8 mouse cellular contexts compared by ENCODE assay signal in the genomic region with DNA sequence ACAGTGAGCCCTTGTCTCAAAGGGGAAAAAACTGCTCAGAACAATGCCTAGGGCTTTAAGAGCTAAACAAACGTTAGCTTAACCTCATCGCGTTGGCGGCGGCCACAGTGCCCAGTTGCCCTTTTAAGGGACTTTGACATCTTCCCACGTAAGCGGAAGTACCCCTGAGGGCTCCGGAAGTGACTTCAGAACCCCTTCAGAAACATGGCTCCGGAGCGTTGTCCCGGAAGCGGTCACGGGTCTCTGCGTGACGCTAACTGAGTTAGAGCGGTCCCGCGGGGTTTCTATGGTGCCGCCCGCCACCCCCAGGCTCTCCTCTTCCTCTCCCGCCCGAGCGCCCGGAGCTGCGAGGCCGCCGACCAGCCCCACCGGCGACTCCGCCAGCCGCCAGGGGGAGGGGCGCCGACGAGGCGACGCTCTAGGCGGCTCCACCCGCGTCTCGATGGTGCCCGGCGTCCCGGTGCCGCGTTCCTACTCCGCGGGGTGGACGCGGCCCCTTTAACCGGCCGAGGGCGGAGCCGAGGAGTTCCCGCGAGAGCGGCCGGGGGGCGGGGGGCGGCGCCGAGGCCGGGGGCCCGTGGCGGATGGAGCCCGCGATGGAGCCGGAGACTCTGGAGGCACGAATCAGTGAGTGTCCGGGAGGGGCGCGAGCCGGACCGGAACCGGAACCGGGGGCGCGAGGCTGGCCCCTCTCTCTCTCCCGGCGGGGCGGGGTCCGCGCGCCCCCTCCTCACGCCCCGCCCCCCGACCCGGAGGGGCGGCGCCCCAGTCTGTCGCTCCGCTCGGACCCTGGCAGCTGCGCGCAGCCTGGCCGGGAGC. TPM values are rescaled to one million over a fixed set of nuclear protein-coding genes. Genes with fewer than 3 reads are reported as not detected.
DNase-seq lines count a peak whose midpoint lies in the region; ATAC-seq and TF ChIP-seq lines count a peak whose summit lies in the region.

A gene (plus strand): TSS at position 200 of the 819 bp plus-strand sequence.

- peak; percentile 62 to 76; a peak in 3 of 4 replicates for TF ChIP-seq POLR2A in MEL (IDR thresholded peaks at IDR 0.05; ENCODE audit: control insufficient read depth in 1 of 2, insufficient read depth in 1 of 2, low read depth in 1 of 2, low read length in 2 of 2, poor library complexity in 1 of 2)
- TF ChIP-seq POLR2A in cerebellum, adult 2 months (IDR thresholded peaks at IDR 0.05; ENCODE audit: borderline replicate concordance, insufficient read depth, low read length), result peak; percentile 84; the same call in 1 of the 2 replicates

- TF ChIP-seq RAD21 in MEL (IDR thresholded peaks at IDR 0.05; ENCODE audit: low read depth, low read length), result no peak

- H3K79me2 ChIP-seq in MEL (ENCODE audit: control insufficient read depth, insufficient read depth, low read length, poor library complexity), result peaks cover 9% of the 10 kb centered on the region

- peak within 1 kb of the TSS; percentile 94 for H3K27ac ChIP-seq in MEL (ENCODE audit: control insufficient read depth, low read depth, low read length)
- H3K27ac ChIP-seq in cerebellum, adult 2 months (ENCODE audit: insufficient read depth, low read length), result peak within 1 kb of the TSS; percentile 94
- peak within 1 kb of the TSS; percentile 99 for H3K27ac ChIP-seq in forebrain, postnatal 0 days (ENCODE audit: low read depth, low read length)
- peak within 1 kb of the TSS; percentile 99 for H3K27ac ChIP-seq in lung, embryonic 15.5 days

- ATAC-seq in forebrain, postnatal 0 days, result peak; percentile 94
- ATAC-seq in lung, embryonic 15.5 days (ENCODE audit: borderline replicate concordance, extremely low read depth, low FRiP score, low TSS enrichment), result peak; percentile 88

- peaks cover 0 to 8% of the 10 kb centered on the region in 2 experiments; a peak in 2 of 4 replicates for H3K36me3 ChIP-seq in MEL (ENCODE audit: control insufficient read depth in 1 of 2, insufficient read depth in 2 of 2, low read length in 2 of 2)
- peaks cover 22% of the 10 kb centered on the region; the same call in 1 of the 2 replicates for H3K36me3 ChIP-seq in forebrain, postnatal 0 days (ENCODE audit: insufficient read depth)
- peaks cover 24% of the 10 kb centered on the region for H3K36me3 ChIP-seq in lung, embryonic 15.5 days

- H3K9ac ChIP-seq in MEL (ENCODE audit: control insufficient read depth, low read depth, low read length, poor library complexity, severe bottlenecking), result peak within 1 kb of the TSS; percentile 92
- peak within 1 kb of the TSS; percentile 87 for H3K9ac ChIP-seq in forebrain, postnatal 0 days
- peak within 1 kb of the TSS; percentile 86 for H3K9ac ChIP-seq in lung, embryonic 15.5 days

- DNase-seq in MEL (ENCODE audit: low read depth, low spot score), result peak; percentile 97
- DNase-seq in cerebellum, adult 2 months, result peak; percentile 95 to 98
- peak; percentile 98 for DNase-seq in forebrain, postnatal 0 days
- DNase-seq in heart, postnatal 4 days, result peak; percentile 95
- peak; percentile 96 to 97 for DNase-seq in layer of hippocampus, adult 8-10 months (ENCODE audit: low spot score in 2 of 2)
- peak; percentile 87 for DNase-seq in ovary, adult 18-20 months (ENCODE audit: low spot score)
- DNase-seq in thymus, postnatal 0 days (ENCODE audit: low spot score), result peak; percentile 96

- H3K4me2 ChIP-seq in forebrain, postnatal 0 days (ENCODE audit: low read depth), result peak within 1 kb of the TSS; percentile 86
- H3K4me2 ChIP-seq in lung, embryonic 15.5 days, result peak within 1 kb of the TSS; percentile 89

- H3K4me1 ChIP-seq in MEL (ENCODE audit: control insufficient read depth in 1 of 2, insufficient read depth in 2 of 2, low read length in 2 of 2), result peaks cover 2 to 6% of the 10 kb centered on the region in 2 experiments; a peak in 3 of 4 replicates
- peaks cover 15% of the 10 kb centered on the region; the same call in 1 of the 2 replicates for H3K4me1 ChIP-seq in cerebellum, adult 2 months (ENCODE audit: control insufficient read depth, insufficient read depth, low read length)
- H3K4me1 ChIP-seq in forebrain, postnatal 0 days (ENCODE audit: insufficient read depth), result peaks cover 7% of the 10 kb centered on the region
- H3K4me1 ChIP-seq in lung, embryonic 15.5 days, result peaks cover 56% of the 10 kb centered on the region

- peak within 1 kb of the TSS; percentile 62 to 70 for H3K4me3 ChIP-seq in MEL (ENCODE audit: control insufficient read depth in 1 of 2, insufficient read depth in 1 of 2, low read depth in 2 of 2, low read length in 2 of 2)
- H3K4me3 ChIP-seq in cerebellum, adult 2 months (replicated peaks; ENCODE audit: insufficient read depth, low read depth, low read length), result peak within 1 kb of the TSS; percentile 72
- peak within 1 kb of the TSS; percentile 82 for H3K4me3 ChIP-seq in forebrain, postnatal 0 days (ENCODE audit: low read depth, low read length)
- peak within 1 kb of the TSS; percentile 70 for H3K4me3 ChIP-seq in lung, embryonic 15.5 days

- TF ChIP-seq EP300 in MEL (IDR thresholded peaks at IDR 0.05; ENCODE audit: low read depth in 1 of 2, low read length in 2 of 2), result no peak; a peak in 1 of 4 replicates

- no peaks in the 10 kb centered on the region for H3K27me3 ChIP-seq in MEL (ENCODE audit: control insufficient read depth in 1 of 2, insufficient read depth in 2 of 2, low read length in 2 of 2)
- H3K27me3 ChIP-seq in cerebellum, adult 2 months (ENCODE audit: control insufficient read depth, insufficient read depth, low read length), result no peaks in the 10 kb centered on the region
- H3K27me3 ChIP-seq in forebrain, postnatal 0 days (ENCODE audit: insufficient read depth, low read length), result no peaks in the 10 kb centered on the region
- H3K27me3 ChIP-seq in lung, embryonic 15.5 days, result no peaks in the 10 kb centered on the region

- WGBS in cerebellum, adult 2 months, result 2% methylated on average over 79 of the region's 95 CpGs
- WGBS in forebrain, postnatal 0 days, result 2% methylated on average over 60 of the region's 95 CpGs
- WGBS in lung, embryonic 15.5 days, result under 1% methylated on average over 70 of the region's 95 CpGs

- H3K9me3 ChIP-seq in MEL (replicated peaks; ENCODE audit: insufficient read depth, low read length), result no peaks in the 10 kb centered on the region
- H3K9me3 ChIP-seq in forebrain, postnatal 0 days (ENCODE audit: low read length), result no peaks in the 10 kb centered on the region
- no peaks in the 10 kb centered on the region for H3K9me3 ChIP-seq in lung, embryonic 15.5 days

- peak in 2 of 3 experiments; percentile 3 to 26; a peak in 1 of 6 replicates for TF ChIP-seq CTCF in MEL (IDR thresholded peaks at IDR 0.05 in 2 of 3, conservative IDR thresholded peaks at IDR 0.05 in 1 of 3; ENCODE audit: control insufficient read depth in 1 of 3, insufficient read depth in 1 of 3, low read depth in 2 of 3, low read length in 3 of 3, poor library complexity in 1 of 3, severe bottlenecking in 1 of 3)
- no peak for TF ChIP-seq CTCF in cerebellum, adult 2 months (IDR thresholded peaks at IDR 0.05; ENCODE audit: borderline replicate concordance, insufficient read depth, low read depth, low read length)
- TF ChIP-seq CTCF in forebrain, postnatal 0 days (IDR thresholded peaks at IDR 0.05; ENCODE audit: low read depth), result peak; percentile 43

TF ChIP-seq in MEL, 35 proteins besides CTCF, POLR2A, EP300 and RAD21 (continues in another document):
- TF ChIP-seq SMC3 (IDR thresholded peaks at IDR 0.05; ENCODE audit: low read depth, low read length) (no peak), TAL1 (IDR thresholded peaks at IDR 0.05; ENCODE audit: low read length) (no peak), GATA1 (IDR thresholded peaks at IDR 0.05; ENCODE audit: low read depth, low read length) (no peak), ZC3H11A (IDR thresholded peaks at IDR 0.05; ENCODE audit: low read depth, low read length) (no peak), POLR2AphosphoS5 (IDR thresholded peaks at IDR 0.05; ENCODE audit: borderline replicate concordance, low read depth, low read length) (no peak), HCFC1 (IDR thresholded peaks at IDR 0.05; ENCODE audit: low read depth, low read length) (peak; percentile 89), CHD2 (IDR thresholded peaks at IDR 0.05; ENCODE audit: low read length) (peak; percentile 94), MEF2A (IDR thresholded peaks at IDR 0.05; ENCODE audit: extremely low read depth, insufficient replicate concordance, low read depth, low read length, poor library complexity, severe bottlenecking) (no peak), KAT2A (conservative IDR thresholded peaks at IDR 0.05; ENCODE audit: low read depth, low read length) (peak; percentile 65; the same call in 1 of the 2 replicates), ELF1 (IDR thresholded peaks at IDR 0.05; ENCODE audit: low read depth, low read length) (peak; percentile 91), MXI1 (IDR thresholded peaks at IDR 0.05; ENCODE audit: low read depth, low read length) (peak; percentile 60), MAX (IDR thresholded peaks at IDR 0.05; ENCODE audit: low read length) (0 out of 2 replicates have a peak, but pooled peaks have one; percentile 0), CHD1 (IDR thresholded peaks at IDR 0.05; ENCODE audit: low read depth, low read length) (no peak), MAZ (IDR thresholded peaks at IDR 0.05; ENCODE audit: low read depth, low read length) (peak; percentile 94), USF2 (IDR thresholded peaks at IDR 0.05; ENCODE audit: borderline replicate concordance in 1 of 2, insufficient read depth in 1 of 2, low read depth in 1 of 2, low read length in 2 of 2) (no peak), BHLHE40 (IDR thresholded peaks at IDR 0.05; ENCODE audit: borderline replicate concordance, low read depth, low read length) (no peak), UBTF (IDR thresholded peaks at IDR 0.05; ENCODE audit: borderline replicate concordance, insufficient read depth, low read depth, low read length) (no peak), NRF1 (IDR thresholded peaks at IDR 0.05; ENCODE audit: insufficient read depth, low read depth, low read length, poor library complexity, severe bottlenecking) (no peak), ZMIZ1 (IDR thresholded peaks at IDR 0.05; ENCODE audit: low read depth, low read length) (no peak), JUND (IDR thresholded peaks at IDR 0.05; ENCODE audit: low read depth, low read length) (no peak)

RNA-seq across cellular contexts. Expression of the gene that starts here (rescaled TPM):
- total RNA-seq in MEL (2012; rRNA removed), result 16.1 and 18.2 TPM in 2 replicates
- 10 to 100 TPM in 1 of 2 experiments, not detected in 1; 48.1 TPM for polyA plus RNA-seq in MEL (2012; ENCODE audit: insufficient read depth in 1 of 2, insufficient read length in 2 of 2, low read depth in 1 of 2, low replicate concordance in 2 of 2, missing spikeins in 1 of 2)
- polyA plus RNA-seq in cerebellum, adult 2 months (2012; rRNA removed), result 80.8 and 82.5 TPM in 2 replicates
- 37.0 and 42.9 TPM in 2 replicates for total RNA-seq in forebrain, postnatal 0 days (2014; rRNA removed)
- polyA plus RNA-seq in forebrain, postnatal 0 days (2015; fragmentation: Nextera tagmentation; extraction: Ambion mirVana), result 54.8 and 55.7 TPM in 2 replicates
- total RNA-seq in heart, postnatal 4 days (2021), result 10 to 100 TPM; 47.1 to 47.6 TPM
- total RNA-seq in layer of hippocampus, adult 8-10 months (2022), result 10 to 100 TPM; 59.2 to 63.9 (median 62.6) TPM
- 54.0 and 56.2 TPM in 2 replicates for polyA plus RNA-seq in lung, embryonic 15.5 days (2015; fragmentation: Nextera tagmentation; extraction: Ambion mirVana)
- polyA plus RNA-seq in thymus, postnatal 0 days (2015; fragmentation: Nextera tagmentation; extraction: Ambion mirVana), result 42.4 and 42.5 TPM in 2 replicates

Comparison
In these comparisons a context has a peak if more than half of its experiments do, and no peak if none do; other contexts are left out.
1. Peak in every context shown above with its lines: DNase-seq, ATAC-seq, H3K4me3 ChIP-seq and H3K27ac ChIP-seq.